Mouse (Mus musculus) intestine, embryonic 15.5 days (tissue): ENCODE measurements around the gene Zcchc2. TPM values are rescaled to one million over a fixed set of nuclear protein-coding genes. Genes with fewer than 3 reads are reported as not detected.

Source experiments
- ATAC-seq: fragments of 200-750 bp; cut with Nextera tagmentation; 2 replicates; pipeline ENCODE4 v1.8.0; 2017; ENCODE audit warnings: moderate TSS enrichment, moderate library complexity
- H3K27ac ChIP-seq: fragments of 300-500 bp; sonication (generic); 2 replicates; pipeline ENCODE4 v1.5.1; 2015; ENCODE audit warnings: mild to moderate bottlenecking, inconsistent platforms
- H3K27me3 ChIP-seq: fragments of 300-500 bp; sonication (generic); replicated peaks from 2 replicates; pipeline ENCODE4 v1.6.1; 2015; ENCODE audit warnings: inconsistent platforms
- H3K36me3 ChIP-seq: fragments of 300-500 bp; sonication (generic); 2 replicates; pipeline ENCODE4 v1.6.1; 2015; ENCODE audit warnings: inconsistent platforms
- H3K4me1 ChIP-seq: fragments of 300-500 bp; sonication (generic); replicated peaks from 2 replicates; pipeline ENCODE4 v1.6.1; 2015; ENCODE audit warnings: inconsistent platforms
- H3K4me2 ChIP-seq: fragments of 300-500 bp; sonication (generic); replicated peaks from 2 replicates; pipeline ENCODE4 v1.6.1; 2015; ENCODE audit warnings: mild to moderate bottlenecking, inconsistent platforms
- H3K4me3 ChIP-seq: fragments of 300-500 bp; sonication (generic); replicated peaks from 2 replicates; pipeline ENCODE4 v1.5.1; 2015; ENCODE audit warnings: inconsistent platforms
- H3K9ac ChIP-seq: fragments of 300-500 bp; sonication (generic); 2 replicates; pipeline ENCODE4 v1.6.1; 2015; ENCODE audit warnings: inconsistent platforms
- H3K9me3 ChIP-seq: fragments of 300-500 bp; sonication (generic); 2 replicates; pipeline ENCODE4 v1.6.1; 2016; ENCODE audit warnings: inconsistent platforms
- WGBS: fragments of 180-500 bp; shearing (Covaris S2); methylation state at CpG from one replicate; pipeline ENCODE4 v1.1.7; 2015; 5-methylcytosine and 5-hydroxymethylcytosine counted together
- polyA plus RNA-seq: library from polyadenylated mRNA; unstranded; fragments of >200 nt; fragmentation: Nextera tagmentation; extraction: Ambion mirVana; gene quantifications from 2 replicates; pipeline ENCODE4 v1.2.1, GENCODE M21; 2015

The Zcchc2 gene
- polyA plus RNA-seq, 1 experiment from 2014 or later = 2.2 TPM

- Histone ChIP-seq H3K9ac (no peak overlapping the region), H3K27ac (no peak overlapping the region), H3K36me3 (no peaks in the 10 kb centered on the region), H3K4me2 (no peak overlapping the region), H3K27me3 (no peaks in the 10 kb centered on the region), H3K4me3 (no peak overlapping the region), H3K9me3 (no peaks in the 10 kb centered on the region), H3K4me1 (0 out of 2 replicates have a peak, but pooled peaks cover 4% of the 10 kb centered on the region)
- WGBS = 79% methylated on average over 5 of the region's 5 CpGs
- no peak for ATAC-seq
These were observed 25.0 kb upstream of the Zcchc2 start for GRCm38 (mm10) chr1:105965189-105965588.

- H3K4me2 ChIP-seq = peak overlapping the region; percentile 58
- peak overlapping the region; percentile 63 for H3K27ac ChIP-seq
- ATAC-seq = peak; percentile 90
- WGBS = 21% methylated on average over 10 of the region's 10 CpGs
- no peaks in the 10 kb centered on the region for H3K36me3 ChIP-seq
- H3K9me3 ChIP-seq = no peaks in the 10 kb centered on the region
- H3K9ac ChIP-seq = 0 out of 2 replicates have a peak overlapping the region, but pooled peaks have one; percentile 6
- peak overlapping the region; percentile 27 for H3K4me3 ChIP-seq
- H3K4me1 ChIP-seq = peaks cover 5% of the 10 kb centered on the region; the same call in 1 of the 2 replicates
- H3K27me3 ChIP-seq = no peaks in the 10 kb centered on the region
These were observed 18.6 kb upstream of the Zcchc2 start for GRCm38 (mm10) chr1:105971490-105972170.

GRCm38 (mm10) chr1:105974023-105974422 lies 16.2 kb upstream of the Zcchc2 start:
- Histone ChIP-seq H3K27me3 (no peaks in the 10 kb centered on the region), H3K4me2 (no peak overlapping the region), H3K9me3 (no peaks in the 10 kb centered on the region), H3K36me3 (no peaks in the 10 kb centered on the region), H3K27ac (no peak overlapping the region), H3K9ac (no peak overlapping the region), H3K4me3 (no peak overlapping the region), H3K4me1 (peaks cover 5% of the 10 kb centered on the region; the same call in 1 of the 2 replicates)
- 42% methylated on average over 2 of the region's 2 CpGs for WGBS
- no peak for ATAC-seq

- H3K4me3 ChIP-seq = no peak overlapping the region
- no peaks in the 10 kb centered on the region for H3K27me3 ChIP-seq
- H3K4me2 ChIP-seq = no peak overlapping the region; the same call in 1 of the 2 replicates
- no peaks in the 10 kb centered on the region for H3K9me3 ChIP-seq
- peak; percentile 77 for ATAC-seq
- H3K27ac ChIP-seq = 0 out of 2 replicates have a peak overlapping the region, but pooled peaks have one; percentile 13
- no peaks in the 10 kb centered on the region for H3K4me1 ChIP-seq
- 59% methylated on average over 7 of the region's 7 CpGs for WGBS
- no peaks in the 10 kb centered on the region for H3K36me3 ChIP-seq
- H3K9ac ChIP-seq = no peak overlapping the region
These were observed 12.6 kb upstream of the Zcchc2 start for GRCm38 (mm10) chr1:105977446-105978094.

GRCm38 (mm10) chr1:105980849-105981610 lies 9.2 kb upstream of the Zcchc2 start:
- Histone ChIP-seq H3K27me3 (no peaks in the 10 kb centered on the region), H3K4me3 (no peak overlapping the region), H3K4me2 (no peak overlapping the region), H3K27ac (no peak overlapping the region), H3K9ac (no peak overlapping the region), H3K36me3 (no peaks in the 10 kb centered on the region), H3K4me1 (no peaks in the 10 kb centered on the region), H3K9me3 (no peaks in the 10 kb centered on the region)
- 59% methylated on average over 6 of the region's 6 CpGs for WGBS
- no peak for ATAC-seq

GRCm38 (mm10) chr1:105982496-105983364 lies 7.5 kb upstream of the Zcchc2 start:
- Histone ChIP-seq H3K9me3 (no peaks in the 10 kb centered on the region), H3K4me2 (no peak overlapping the region), H3K4me3 (no peak overlapping the region), H3K9ac (no peak overlapping the region), H3K27ac (no peak overlapping the region), H3K27me3 (no peaks in the 10 kb centered on the region), H3K36me3 (no peaks in the 10 kb centered on the region), H3K4me1 (no peaks in the 10 kb centered on the region)
- WGBS = 70% methylated on average over 6 of the region's 6 CpGs
- ATAC-seq = no peak

GRCm38 (mm10) chr1:105984172-105984571 lies 6.0 kb upstream of the Zcchc2 start:
- no peak overlapping the region for H3K9ac ChIP-seq
- H3K27me3 ChIP-seq = no peaks in the 10 kb centered on the region
- no peaks in the 10 kb centered on the region for H3K4me1 ChIP-seq
- no peaks in the 10 kb centered on the region for H3K36me3 ChIP-seq
- no peak for ATAC-seq
- H3K9me3 ChIP-seq = no peaks in the 10 kb centered on the region
- no peak overlapping the region for H3K4me3 ChIP-seq
- 93% methylated on average over 3 of the region's 3 CpGs for WGBS
- H3K4me2 ChIP-seq = no peak overlapping the region
- H3K27ac ChIP-seq = no peak overlapping the region

- WGBS = 43% methylated on average over 3 of the region's 3 CpGs
- H3K4me2 ChIP-seq = no peak overlapping the region
- H3K9me3 ChIP-seq = no peaks in the 10 kb centered on the region
- H3K4me1 ChIP-seq = 0 out of 2 replicates have a peak, but pooled peaks cover 1% of the 10 kb centered on the region
- H3K27ac ChIP-seq = no peak overlapping the region
- H3K36me3 ChIP-seq = no peaks in the 10 kb centered on the region
- no peak overlapping the region for H3K9ac ChIP-seq
- ATAC-seq = no peak
- H3K27me3 ChIP-seq = no peaks in the 10 kb centered on the region
- H3K4me3 ChIP-seq = no peak overlapping the region
These were observed 2.0 kb upstream of the Zcchc2 start for GRCm38 (mm10) chr1:105988171-105988570.

- 0 out of 2 replicates have a peak, but pooled peaks cover 2% of the 10 kb centered on the region for H3K4me1 ChIP-seq
- H3K36me3 ChIP-seq = no peaks in the 10 kb centered on the region
- H3K9ac ChIP-seq = no peak overlapping the region
- no peak for ATAC-seq
- H3K4me3 ChIP-seq = peak overlapping the region; percentile 81
- H3K27me3 ChIP-seq = no peaks in the 10 kb centered on the region
- H3K4me2 ChIP-seq = peak overlapping the region; percentile 83
- 59% methylated on average over 14 of the region's 14 CpGs for WGBS
- H3K9me3 ChIP-seq = no peaks in the 10 kb centered on the region
- H3K27ac ChIP-seq = no peak overlapping the region
These were observed 1.1 kb upstream of the Zcchc2 start for GRCm38 (mm10) chr1:105988903-105989639.

- H3K4me3 ChIP-seq = peak overlapping the region; percentile 81
- H3K9ac ChIP-seq = peak overlapping the region; percentile 60
- 0 out of 2 replicates have a peak, but pooled peaks cover 2% of the 10 kb centered on the region for H3K4me1 ChIP-seq
- peak; percentile 6 for ATAC-seq
- H3K36me3 ChIP-seq = no peaks in the 10 kb centered on the region
- H3K27me3 ChIP-seq = no peaks in the 10 kb centered on the region
- H3K27ac ChIP-seq = 0 out of 2 replicates have a peak overlapping the region, but pooled peaks have one; percentile 2
- H3K9me3 ChIP-seq = no peaks in the 10 kb centered on the region
- H3K4me2 ChIP-seq = peak overlapping the region; percentile 83
- 1% methylated on average over 13 of the region's 13 CpGs for WGBS
These were observed 594 bp upstream of the Zcchc2 start for GRCm38 (mm10) chr1:105989640-105989984.
